Mouse (Mus musculus): ENCODE results near the gene Asb2.

The Asb2 gene

GRCm38 (mm10) chr12:103361539-103362307 lies 5.9 kb upstream of the Asb2 start:
- in situ Hi-C loops (cut with MboI; ENCODE audit: low sequenced_read_pairs), result no loop called here

- in situ Hi-C loops (cut with MboI; ENCODE audit: low sequenced_read_pairs), result no loop called here
Measured at GRCm38 (mm10) chr12:103360812-103361211, 5.0 kb upstream of the Asb2 start.

GRCm38 (mm10) chr12:103358951-103359801 lies 3.4 kb upstream of the Asb2 start:
- in situ Hi-C loops (cut with MboI; ENCODE audit: low sequenced_read_pairs), result no loop called here

- in situ Hi-C loops (cut with MboI; ENCODE audit: low sequenced_read_pairs), result no loop called here
Measured at GRCm38 (mm10) chr12:103358216-103358615, 2.4 kb upstream of the Asb2 start.

GRCm38 (mm10) chr12:103356415-103356748 lies 581 bp upstream of the Asb2 start:
- in situ Hi-C loops (cut with MboI; ENCODE audit: low sequenced_read_pairs), result no loop called here

GRCm38 (mm10) chr12:103353538-103353937 lies 2.3 kb downstream of the Asb2 start:
- in situ Hi-C loops (cut with MboI; ENCODE audit: low sequenced_read_pairs), result no loop called here

- in situ Hi-C loops (cut with MboI; ENCODE audit: low sequenced_read_pairs), result no loop called here
Measured at GRCm38 (mm10) chr12:103352735-103353134, 3.1 kb downstream of the Asb2 start.

- in situ Hi-C loops (cut with MboI; ENCODE audit: low sequenced_read_pairs), result no loop called here
Measured at GRCm38 (mm10) chr12:103348506-103348905, 7.3 kb downstream of the Asb2 start.

GRCm38 (mm10) chr12:103347406-103347805 lies 8.4 kb downstream of the Asb2 start:
- in situ Hi-C loops (cut with MboI; ENCODE audit: low sequenced_read_pairs), result no loop called here

GRCm38 (mm10) chr12:103346945-103347344 lies 8.9 kb downstream of the Asb2 start:
- in situ Hi-C loops (cut with MboI; ENCODE audit: low sequenced_read_pairs), result no loop called here

GRCm38 (mm10) chr12:103344934-103345333 lies 10.9 kb downstream of the Asb2 start:
- in situ Hi-C loops (cut with MboI; ENCODE audit: low sequenced_read_pairs), result no loop called here

- in situ Hi-C loops (cut with MboI; ENCODE audit: low sequenced_read_pairs), result no loop called here
Measured at GRCm38 (mm10) chr12:103343456-103343855, 12.3 kb downstream of the Asb2 start.

GRCm38 (mm10) chr12:103341212-103341611 lies 14.6 kb downstream of the Asb2 start:
- in situ Hi-C loops (cut with MboI; ENCODE audit: low sequenced_read_pairs), result no loop called here

- in situ Hi-C loops (cut with MboI; ENCODE audit: low sequenced_read_pairs), result no loop called here
Measured at GRCm38 (mm10) chr12:103338162-103338798, 17.5 kb downstream of the Asb2 start.

- in situ Hi-C loops (cut with MboI; ENCODE audit: low sequenced_read_pairs), result no loop called here
Measured at GRCm38 (mm10) chr12:103336766-103337165, 19.0 kb downstream of the Asb2 start.

- in situ Hi-C loops (cut with MboI; ENCODE audit: low sequenced_read_pairs), result no loop called here
Measured at GRCm38 (mm10) chr12:103333426-103333825, 22.4 kb downstream of the Asb2 start.

- in situ Hi-C loops (cut with MboI; ENCODE audit: low sequenced_read_pairs), result no loop called here
Measured at GRCm38 (mm10) chr12:103332879-103333278, 22.9 kb downstream of the Asb2 start.

GRCm38 (mm10) chr12:103331491-103331890 lies 24.3 kb downstream of the Asb2 start:
- in situ Hi-C loops (cut with MboI; ENCODE audit: low sequenced_read_pairs), result no loop called here

GRCm38 (mm10) chr12:103328448-103329191 lies 27.2 kb downstream of the Asb2 start:
- in situ Hi-C loops (cut with MboI; ENCODE audit: low sequenced_read_pairs), result no loop called here

- in situ Hi-C loops (cut with MboI; ENCODE audit: low sequenced_read_pairs), result no loop called here
Measured at GRCm38 (mm10) chr12:103327107-103327506, 28.7 kb downstream of the Asb2 start.

GRCm38 (mm10) chr12:103326569-103326968 lies 29.2 kb downstream of the Asb2 start:
- in situ Hi-C loops (cut with MboI; ENCODE audit: low sequenced_read_pairs), result no loop called here
